Mouse (Mus musculus) forebrain, embryonic 13.5 days (tissue): ENCODE results near the gene Ccr8. TPM values are rescaled to one million over a fixed set of nuclear protein-coding genes. Genes with fewer than 3 reads are reported as not detected.

Source experiments
- ATAC-seq: fragments of 200-750 bp; cut with Nextera tagmentation; 2 replicates; pipeline ENCODE4 v1.8.0; 2017
- H3K27ac ChIP-seq: fragments of 300-500 bp; sonication (generic); 2 replicates; pipeline ENCODE4 v1.5.1; 2015; ENCODE audit warnings: inconsistent platforms, mild to moderate bottlenecking, moderate library complexity
- H3K27me3 ChIP-seq: fragments of 300-500 bp; sonication (generic); 2 replicates; pipeline ENCODE4 v1.6.1; 2015; ENCODE audit warnings: mild to moderate bottlenecking, inconsistent platforms
- H3K36me3 ChIP-seq: fragments of 300-500 bp; sonication (generic); 2 replicates; pipeline ENCODE4 v1.6.1; 2015; ENCODE audit warnings: mild to moderate bottlenecking, inconsistent platforms; ENCODE audit not compliant: poor library complexity, severe bottlenecking
- H3K4me1 ChIP-seq: fragments of 300-500 bp; sonication (generic); 2 replicates; pipeline ENCODE4 v1.6.1; 2015; ENCODE audit warnings: inconsistent platforms
- H3K4me2 ChIP-seq: fragments of 300-500 bp; sonication (generic); 2 replicates; pipeline ENCODE4 v1.6.1; 2015; ENCODE audit warnings: inconsistent platforms, mild to moderate bottlenecking, moderate library complexity
- H3K4me3 ChIP-seq: fragments of 300-500 bp; sonication (generic); 2 replicates; pipeline ENCODE4 v1.5.1; 2015; ENCODE audit warnings: mild to moderate bottlenecking, inconsistent platforms
- H3K9ac ChIP-seq: fragments of 300-500 bp; sonication (generic); 2 replicates; pipeline ENCODE4 v1.6.1; 2015; ENCODE audit warnings: mild to moderate bottlenecking, inconsistent platforms
- H3K9me3 ChIP-seq: fragments of 300-500 bp; sonication (generic); replicated peaks from 2 replicates; pipeline ENCODE4 v1.6.1; 2016; ENCODE audit warnings: inconsistent platforms
- WGBS: fragments of 180-500 bp; shearing (Covaris S2); methylation state at CpG from one replicate; pipeline ENCODE4 v1.1.7; 2015; 5-methylcytosine and 5-hydroxymethylcytosine counted together
- polyA plus RNA-seq: library from polyadenylated mRNA; unstranded; fragments of >200 nt; fragmentation: Nextera tagmentation; extraction: Ambion mirVana; gene quantifications from 2 replicates; pipeline ENCODE4 v1.2.1, GENCODE M21; 2015

Gene Ccr8
- polyA plus RNA-seq, 1 experiment from 2014 or later = not detected

DNA sequence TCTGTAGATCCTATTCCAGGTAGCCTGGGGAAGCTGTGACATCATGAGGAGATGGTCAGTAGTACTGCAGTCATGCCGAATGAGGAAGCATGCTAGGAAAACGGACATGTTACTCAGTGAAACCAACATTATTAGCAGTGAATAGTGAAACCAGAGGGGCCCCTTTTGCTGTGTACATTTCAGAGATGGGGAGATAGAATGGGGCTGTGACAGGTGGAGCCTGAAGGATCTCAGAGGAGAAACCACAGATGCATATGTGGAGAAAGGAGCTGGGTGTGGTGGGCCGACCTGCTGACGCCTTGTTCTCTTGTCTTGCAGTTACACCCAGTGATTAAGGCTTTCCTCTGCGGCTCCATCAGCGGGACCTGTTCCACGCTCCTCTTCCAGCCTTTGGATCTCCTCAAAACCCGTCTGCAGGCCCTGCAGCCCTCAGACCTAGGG is 24.3 kb downstream of the Ccr8 start:
- Histone ChIP-seq H3K27ac (no peak overlapping the region), H3K9me3 (no peaks in the 10 kb centered on the region), H3K4me3 (no peak overlapping the region), H3K9ac (no peak overlapping the region), H3K27me3 (no peaks in the 10 kb centered on the region), H3K36me3 (peaks cover 39% of the 10 kb centered on the region), H3K4me1 (peaks cover 4% of the 10 kb centered on the region), H3K4me2 (no peak overlapping the region)
- ATAC-seq = no peak
- 93% methylated on average over 8 of the region's 8 CpGs for WGBS

DNA sequence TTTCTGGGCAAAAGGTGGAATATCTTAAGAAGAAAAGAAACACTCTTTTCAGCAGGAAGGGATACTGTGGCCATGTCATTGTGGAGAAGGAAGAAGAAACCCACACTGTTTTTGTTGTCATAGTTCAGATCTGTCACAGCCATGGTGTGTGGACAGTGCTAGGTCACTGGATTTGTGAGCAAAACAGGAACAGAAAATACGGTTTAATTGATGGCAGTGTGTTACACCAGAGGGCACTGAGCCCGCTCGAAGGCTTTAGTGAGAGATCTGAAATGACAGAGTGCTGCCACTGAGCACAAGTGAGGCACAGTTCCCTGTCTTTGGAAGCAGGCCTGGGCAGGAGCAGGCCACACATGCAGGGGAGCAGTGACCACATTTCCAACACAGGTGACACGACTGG is 26.3 kb downstream of the Ccr8 start:
- peaks cover 55% of the 10 kb centered on the region for H3K36me3 ChIP-seq

DNA sequence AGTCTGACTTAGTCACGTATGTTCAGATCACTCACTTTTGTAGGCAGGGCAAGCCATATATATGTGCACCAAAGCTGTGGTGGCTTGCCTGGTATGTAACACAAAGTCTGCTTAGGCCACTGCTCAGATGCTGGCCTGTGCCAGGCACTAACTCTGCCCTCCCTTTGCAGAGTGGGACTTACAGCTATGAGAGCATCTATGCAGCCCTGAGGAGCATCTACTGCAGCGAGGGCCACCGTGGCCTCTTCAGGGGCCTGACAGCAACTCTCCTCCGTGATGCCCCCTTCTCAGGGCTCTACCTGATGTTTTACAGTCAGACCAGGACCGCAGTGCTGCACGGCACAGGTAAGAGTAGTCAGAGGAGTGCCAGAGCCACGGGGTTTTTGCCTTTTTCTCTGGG is 28.6 kb downstream of the Ccr8 start:
- peaks cover 68% of the 10 kb centered on the region for H3K36me3 ChIP-seq
- H3K4me2 ChIP-seq = no peak overlapping the region
- no peaks in the 10 kb centered on the region for H3K9me3 ChIP-seq
- H3K4me1 ChIP-seq = no peaks in the 10 kb centered on the region
- no peak overlapping the region for H3K27ac ChIP-seq
- no peak for ATAC-seq
- H3K9ac ChIP-seq = no peak overlapping the region
- H3K27me3 ChIP-seq = no peaks in the 10 kb centered on the region
- 91% methylated on average over 7 of the region's 7 CpGs for WGBS
- no peak overlapping the region for H3K4me3 ChIP-seq

More for the DNA sequence above, 26.3 kb downstream of the Ccr8 start:
- Histone ChIP-seq H3K27me3 (no peaks in the 10 kb centered on the region), H3K9ac (no peak overlapping the region), H3K9me3 (no peaks in the 10 kb centered on the region), H3K4me3 (no peak overlapping the region), H3K4me2 (no peak overlapping the region), H3K27ac (no peak overlapping the region), H3K4me1 (no peaks in the 10 kb centered on the region)
- WGBS = 86% methylated on average over 4 of the region's 4 CpGs
- ATAC-seq = no peak

DNA sequence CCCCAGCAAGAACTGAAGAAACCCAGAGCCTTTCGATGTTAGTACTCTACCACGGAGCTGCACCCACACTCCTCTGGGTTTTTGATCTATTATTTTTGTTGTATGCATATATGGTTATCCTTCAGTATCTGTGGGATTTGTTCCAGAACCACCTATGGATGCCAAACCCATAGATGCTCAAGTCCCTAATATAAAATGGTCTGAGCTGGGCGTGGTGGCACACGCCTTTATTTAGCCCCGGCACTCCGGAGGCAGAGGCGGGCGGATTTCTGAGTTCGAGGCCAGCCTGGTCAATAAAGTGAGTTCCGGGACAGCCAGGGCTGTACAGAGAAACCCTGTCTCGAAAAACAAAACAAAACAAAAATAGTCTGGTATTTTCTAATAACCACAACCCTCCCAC is 35.0 kb downstream of the Ccr8 start:
- Histone ChIP-seq H3K27ac (peak overlapping the region; percentile 60; the same call in 1 of the 2 replicates), H3K36me3 (peaks cover 57% of the 10 kb centered on the region)

DNA sequence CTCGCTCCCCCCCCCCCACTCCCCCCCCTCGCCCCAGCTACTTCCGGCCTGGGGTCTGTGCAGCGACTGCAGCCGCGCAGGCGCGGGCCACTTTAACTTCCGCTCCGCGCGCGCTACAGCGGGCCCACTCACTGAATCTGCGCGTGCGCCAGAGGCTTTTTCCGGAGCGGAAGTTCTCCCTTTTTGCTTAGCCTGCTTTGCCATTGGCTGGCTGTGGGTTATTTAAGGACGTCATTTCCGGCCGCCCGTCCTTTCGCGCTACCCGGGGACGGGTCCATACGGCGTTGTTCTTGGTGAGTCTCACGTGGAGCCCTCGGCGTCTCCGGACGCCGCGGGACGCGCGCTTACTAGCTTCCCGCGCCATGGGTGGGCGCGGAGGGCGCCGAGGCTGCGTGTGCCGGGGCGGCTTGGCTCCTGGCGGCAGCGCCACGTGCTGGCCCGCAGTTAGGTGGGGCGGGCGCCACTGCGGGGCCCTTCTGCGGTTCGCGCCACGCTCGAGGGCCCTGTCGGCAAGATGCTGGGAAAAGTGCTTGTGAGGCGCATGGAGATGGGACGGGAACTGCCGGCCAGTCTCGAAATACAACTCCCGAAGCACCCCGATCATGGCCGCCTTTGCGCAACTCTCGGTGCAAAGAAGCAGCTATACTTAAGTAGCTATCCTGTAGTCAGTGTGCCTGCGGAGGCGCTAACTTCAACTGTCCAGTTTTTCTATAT is 35.8 kb downstream of the Ccr8 start, which contains the start of gene Rpsa:
TSS of gene Rpsa (plus strand) at position 152 of the 714 bp plus-strand sequence.
- Histone ChIP-seq H3K9ac (peak within 1 kb of the TSS; percentile 97), H3K4me2 (peak within 1 kb of the TSS; percentile 90), H3K27ac (peak within 1 kb of the TSS; percentile 81), H3K27me3 (no peaks in the 10 kb centered on the region), H3K36me3 (peaks cover 58% of the 10 kb centered on the region), H3K9me3 (no peaks in the 10 kb centered on the region), H3K4me3 (peak within 1 kb of the TSS; percentile 92), H3K4me1 (peaks cover 21% of the 10 kb centered on the region)
- under 1% methylated on average over 70 of the region's 72 CpGs for WGBS
- peak; percentile 97 for ATAC-seq

More for the DNA sequence above, 35.0 kb downstream of the Ccr8 start:
- Histone ChIP-seq H3K9me3 (no peaks in the 10 kb centered on the region), H3K4me3 (peak overlapping the region; percentile 43), H3K27me3 (no peaks in the 10 kb centered on the region), H3K9ac (peak overlapping the region; percentile 63), H3K4me2 (peak overlapping the region; percentile 90), H3K4me1 (peaks cover 21% of the 10 kb centered on the region)
- ATAC-seq = no peak; the same call in none of the 2 replicates
- 62% methylated on average over 11 of the region's 11 CpGs for WGBS

DNA sequence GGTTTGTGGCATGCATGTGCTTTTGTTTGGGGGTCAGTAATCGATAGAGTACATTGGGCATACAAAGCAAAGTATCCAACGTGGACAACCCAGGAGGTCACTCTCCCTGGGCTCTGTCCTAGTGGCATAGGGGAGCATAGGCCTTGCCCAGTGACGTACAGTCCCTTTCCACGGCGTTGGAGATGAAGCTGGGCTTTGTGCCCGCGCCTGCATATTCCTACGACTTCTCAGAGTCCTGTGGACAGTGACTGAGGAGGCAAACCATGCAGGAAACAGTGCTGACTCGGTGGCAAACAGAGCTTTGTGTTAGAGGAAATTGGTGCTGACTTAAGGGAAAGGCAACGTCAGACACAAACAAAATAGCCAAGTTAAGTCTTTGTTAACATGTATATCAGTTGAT is 37.4 kb downstream of the Ccr8 start:
- 72% methylated on average over 10 of the region's 10 CpGs for WGBS
- peaks cover 21% of the 10 kb centered on the region for H3K4me1 ChIP-seq
- peaks cover 49% of the 10 kb centered on the region for H3K36me3 ChIP-seq
- peak overlapping the region; percentile 97 for H3K9ac ChIP-seq
- H3K27ac ChIP-seq = no peak overlapping the region
- peak overlapping the region; percentile 92 for H3K4me3 ChIP-seq
- peak overlapping the region; percentile 90 for H3K4me2 ChIP-seq
- ATAC-seq = no peak
- no peaks in the 10 kb centered on the region for H3K9me3 ChIP-seq
- H3K27me3 ChIP-seq = no peaks in the 10 kb centered on the region

DNA sequence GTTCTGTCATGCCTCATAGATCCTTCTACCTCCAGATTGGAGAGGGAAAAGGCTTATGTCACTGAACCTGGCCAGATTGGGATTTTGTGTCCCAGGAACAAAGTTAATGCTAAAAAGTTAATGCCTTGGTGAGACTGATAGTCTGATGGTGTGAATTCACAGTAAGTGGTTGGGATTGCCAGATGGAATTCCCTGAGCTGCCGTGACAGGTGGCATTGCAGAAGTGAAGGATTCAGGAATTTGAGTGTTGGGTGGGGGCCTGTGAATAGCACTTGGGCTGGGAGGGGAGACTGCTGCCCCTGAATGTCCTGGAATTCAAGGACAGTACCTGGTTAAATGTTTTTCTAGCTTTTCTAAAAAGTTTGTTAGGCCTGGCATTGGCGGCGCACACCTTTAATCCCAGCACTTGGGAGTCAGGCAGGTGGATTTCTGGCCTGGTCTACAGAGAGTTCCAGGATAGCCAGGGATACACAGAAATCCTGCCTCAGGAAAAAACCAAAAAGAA is 39.9 kb downstream of the Ccr8 start:
- H3K27me3 ChIP-seq = no peaks in the 10 kb centered on the region
- H3K9me3 ChIP-seq = no peaks in the 10 kb centered on the region
- no peak overlapping the region for H3K4me2 ChIP-seq
- no peak for ATAC-seq
- H3K4me3 ChIP-seq = no peak overlapping the region
- peaks cover 20% of the 10 kb centered on the region for H3K4me1 ChIP-seq
- H3K27ac ChIP-seq = no peak overlapping the region
- H3K9ac ChIP-seq = no peak overlapping the region
- 90% methylated on average over 3 of the region's 3 CpGs for WGBS
- peaks cover 46% of the 10 kb centered on the region for H3K36me3 ChIP-seq

DNA sequence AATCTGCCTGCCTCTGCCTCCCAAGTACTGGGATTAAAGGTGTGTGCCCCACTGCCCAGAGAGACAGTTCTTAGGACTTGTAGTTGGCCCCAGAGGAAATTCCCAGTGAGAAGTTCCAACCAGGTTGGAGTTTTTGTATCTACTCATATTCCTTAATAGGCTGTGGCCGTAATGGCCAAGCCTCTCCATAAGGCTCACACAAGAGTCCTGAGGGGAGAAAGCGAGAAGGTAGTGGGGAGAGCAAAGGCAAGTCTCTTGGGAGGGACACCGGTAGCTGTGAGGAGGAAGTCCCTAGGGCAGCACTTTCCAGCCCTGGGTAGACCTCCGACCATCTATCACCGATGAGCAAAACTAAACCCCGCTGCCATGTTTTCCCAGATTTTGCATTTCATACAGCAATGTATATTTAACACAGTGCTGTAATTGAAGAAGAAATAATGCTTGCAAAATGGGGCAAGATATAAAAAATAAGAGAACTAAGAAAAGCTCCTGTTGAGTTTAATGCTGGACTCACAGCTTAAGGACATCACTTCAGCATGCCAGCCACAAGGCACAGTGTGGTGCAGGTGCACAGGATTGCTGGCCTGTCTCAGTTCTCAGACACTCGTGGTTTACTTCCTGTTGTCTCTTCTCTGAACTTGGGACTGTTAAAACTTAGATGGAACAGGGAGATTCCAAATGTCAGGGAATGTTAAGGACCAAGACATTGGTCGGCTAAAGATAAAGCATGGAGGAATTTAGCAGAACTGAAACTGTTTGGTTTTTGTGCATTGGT is 41.3 kb downstream of the Ccr8 start:
- H3K4me2 ChIP-seq = no peak overlapping the region
- no peaks in the 10 kb centered on the region for H3K27me3 ChIP-seq
- H3K4me1 ChIP-seq = peaks cover 17% of the 10 kb centered on the region
- H3K36me3 ChIP-seq = peaks cover 46% of the 10 kb centered on the region
- no peak overlapping the region for H3K4me3 ChIP-seq
- H3K9me3 ChIP-seq = no peaks in the 10 kb centered on the region
- no peak overlapping the region for H3K9ac ChIP-seq
- ATAC-seq = 0 out of 2 replicates have a peak, but pooled peaks have one; percentile 14
- WGBS = 38% methylated on average over 8 of the region's 8 CpGs
- H3K27ac ChIP-seq = no peak overlapping the region

DNA sequence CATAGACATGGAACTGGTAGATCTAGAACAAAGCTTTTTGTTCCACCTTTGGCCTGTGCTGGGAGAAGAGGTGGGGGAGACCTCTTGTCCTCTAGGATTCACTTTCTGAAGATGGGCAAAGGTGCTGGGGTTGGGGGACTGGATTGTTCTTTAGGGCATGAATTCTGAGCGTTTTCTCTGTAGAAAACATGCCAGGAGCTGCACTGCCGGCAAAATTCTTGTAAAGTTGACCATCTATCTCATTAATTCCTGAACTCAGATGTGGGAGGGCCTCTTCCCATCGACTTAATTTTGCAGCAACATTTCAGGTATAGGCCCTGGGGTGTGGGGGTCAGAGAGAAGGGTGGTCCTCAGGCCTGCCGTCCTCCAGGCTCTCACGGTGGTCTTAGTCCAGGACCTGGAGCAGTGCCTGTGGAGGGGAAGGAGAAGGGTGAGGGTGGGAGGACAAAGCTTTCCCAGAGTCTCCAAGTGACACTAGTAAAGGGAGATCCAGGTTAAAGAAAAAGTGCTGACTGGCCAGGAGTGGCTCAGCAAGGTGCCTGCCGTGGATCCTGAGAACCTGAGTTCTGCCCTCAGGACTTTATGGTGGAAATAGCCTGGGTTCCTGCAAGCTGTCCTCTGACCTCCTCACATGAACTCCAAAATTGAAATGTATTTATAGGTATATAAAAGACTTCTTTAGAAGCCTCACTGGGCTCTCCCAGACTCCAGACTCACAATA is 42.0 kb downstream of the Ccr8 start:
- no peak overlapping the region for H3K4me3 ChIP-seq
- no peak for ATAC-seq
- peaks cover 9% of the 10 kb centered on the region for H3K4me1 ChIP-seq
- H3K9me3 ChIP-seq = no peaks in the 10 kb centered on the region
- no peak overlapping the region for H3K9ac ChIP-seq
- 50% methylated on average over 6 of the region's 6 CpGs for WGBS
- peaks cover 42% of the 10 kb centered on the region for H3K36me3 ChIP-seq
- H3K27ac ChIP-seq = no peak overlapping the region
- H3K27me3 ChIP-seq = no peaks in the 10 kb centered on the region
- no peak overlapping the region for H3K4me2 ChIP-seq

DNA sequence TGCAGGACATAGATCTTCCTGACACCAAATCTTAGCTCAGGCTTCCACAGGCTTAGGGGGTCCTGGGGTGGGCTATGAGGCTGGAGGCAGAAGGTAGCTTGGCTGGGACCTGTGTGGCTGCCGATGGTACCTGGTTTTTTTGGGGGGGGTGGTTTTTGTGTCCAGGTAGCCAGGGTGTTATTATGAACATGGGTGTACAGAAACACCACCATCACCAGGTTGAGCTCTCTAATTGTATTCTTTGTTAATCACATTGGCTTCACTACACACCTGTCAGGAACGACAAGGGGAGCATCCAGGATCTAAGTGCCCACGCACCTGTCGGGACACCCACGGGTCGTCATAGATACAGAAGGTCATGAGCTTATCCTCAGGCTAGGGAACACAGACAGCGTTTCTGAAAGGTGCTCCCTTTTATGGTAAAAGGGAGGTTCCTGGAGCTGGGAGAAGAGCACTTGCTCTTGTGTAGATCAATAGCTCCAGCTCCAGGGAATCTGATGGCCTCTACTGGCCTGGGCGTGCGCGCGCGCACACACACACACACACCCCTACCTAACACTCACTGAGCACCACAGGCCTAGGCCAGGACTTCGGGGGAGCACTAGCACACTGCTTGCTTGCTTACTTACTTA is 42.7 kb downstream of the Ccr8 start:
- Histone ChIP-seq H3K4me2 (no peak overlapping the region), H3K36me3 (peaks cover 35% of the 10 kb centered on the region), H3K27ac (no peak overlapping the region), H3K9ac (no peak overlapping the region), H3K4me3 (no peak overlapping the region), H3K4me1 (peaks cover 2% of the 10 kb centered on the region; the same call in 1 of the 2 replicates), H3K27me3 (no peaks in the 10 kb centered on the region), H3K9me3 (no peaks in the 10 kb centered on the region)
- 88% methylated on average over 13 of the region's 13 CpGs for WGBS
- 0 out of 2 replicates have a peak, but pooled peaks have one; percentile 34 for ATAC-seq

DNA sequence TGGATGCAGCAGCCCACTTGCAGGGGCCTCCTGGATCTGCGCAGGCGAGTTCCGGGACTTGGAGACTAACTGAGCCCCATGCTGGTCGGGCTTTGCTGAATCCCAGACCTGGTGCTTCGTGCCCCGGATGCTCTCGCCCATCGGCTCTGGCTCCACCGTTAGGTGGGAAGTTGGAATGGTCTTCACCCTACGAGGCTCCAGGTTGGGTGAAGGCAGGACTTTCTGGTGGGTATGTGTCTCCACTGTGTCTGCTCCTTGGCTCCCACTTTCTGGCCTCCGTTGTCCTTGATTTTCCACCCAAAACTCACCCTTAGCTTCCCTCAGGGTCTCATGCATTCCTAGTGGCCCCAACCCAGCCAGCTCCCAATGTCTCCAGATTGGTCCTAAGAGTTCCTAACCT is 43.5 kb downstream of the Ccr8 start:
- WGBS = 86% methylated on average over 11 of the region's 11 CpGs
- Histone ChIP-seq H3K4me3 (no peak overlapping the region), H3K9ac (no peak overlapping the region), H3K9me3 (no peaks in the 10 kb centered on the region), H3K27me3 (no peaks in the 10 kb centered on the region), H3K27ac (no peak overlapping the region), H3K4me1 (no peaks in the 10 kb centered on the region), H3K4me2 (no peak overlapping the region), H3K36me3 (peaks cover 27% of the 10 kb centered on the region)
- no peak for ATAC-seq
